Mouse (Mus musculus) bone marrow, adult 2 months (tissue): ENCODE data around the gene Cacna1c.

ENCODE experiments used
- CTCF ChIP-seq: fragments of 200-500 bp; IDR thresholded peaks from 2 replicates; pipeline ENCODE4 v1.5.1; 2011; ENCODE audit warnings: low read length, control low read depth; ENCODE audit not compliant: control insufficient read depth, insufficient read depth
- POLR2A ChIP-seq: fragments of 200-500 bp; IDR thresholded peaks from 2 replicates; pipeline ENCODE4 v1.6.1; 2011; ENCODE audit warnings: low read depth, mild to moderate bottlenecking, control low read depth, low read length, borderline replicate concordance; ENCODE audit not compliant: control insufficient read depth

- no peak for TF ChIP-seq CTCF
- TF ChIP-seq POLR2A, result no peak
Observed at GRCm38 (mm10) chr6:118963283-118963682, 232.9 kb downstream of the Cacna1c start.
